Mouse (Mus musculus) heart, adult 11 months (tissue): ENCODE data around the gene Nupl1.

ENCODE experiments used
- DNase-seq: peaks from one replicate; pipeline ENCODE4 v3.0.0; 2022

Nupl1 gene

DNA sequence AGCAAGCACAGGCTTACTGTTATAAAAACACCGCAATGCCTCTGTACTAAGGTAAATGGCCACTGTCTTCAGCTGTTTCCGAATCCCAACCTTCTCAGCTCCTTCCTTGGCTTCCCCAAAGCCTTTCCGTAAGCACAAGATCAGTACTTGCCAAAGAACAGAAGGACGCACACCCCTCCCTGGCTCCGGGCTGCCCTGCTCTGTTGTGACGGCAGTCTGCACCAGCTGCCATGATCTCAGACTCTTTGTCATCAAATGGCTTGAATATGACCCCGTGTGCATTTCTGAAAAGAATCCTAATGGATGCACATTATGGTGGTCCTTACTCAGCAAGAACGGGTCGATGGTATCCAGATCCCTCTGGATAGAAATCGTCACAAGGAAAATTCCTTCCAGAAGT is 108.0 kb downstream of the Nupl1 start:
- DNase-seq: peak; percentile 29

DNA sequence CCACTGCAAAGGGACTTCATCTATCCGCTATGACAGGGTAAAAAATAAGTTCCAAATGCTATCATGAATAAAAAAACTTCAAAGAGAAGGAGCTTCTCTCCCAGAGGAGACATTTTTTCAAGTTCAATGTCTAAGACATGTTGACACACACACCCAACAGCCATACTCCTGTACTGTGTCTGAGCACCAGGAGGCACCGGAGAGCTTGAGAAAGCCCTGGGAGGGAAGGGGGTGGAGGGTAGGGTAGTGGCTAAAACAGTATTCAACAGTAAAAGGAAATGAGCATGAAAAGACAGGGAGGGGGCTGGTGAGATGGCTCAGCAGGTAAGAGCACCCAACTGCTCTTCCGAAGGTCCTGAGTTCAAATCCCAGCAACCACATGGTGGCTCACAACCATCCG is 112.9 kb downstream of the Nupl1 start:
- peak; percentile 28 for DNase-seq

DNA sequence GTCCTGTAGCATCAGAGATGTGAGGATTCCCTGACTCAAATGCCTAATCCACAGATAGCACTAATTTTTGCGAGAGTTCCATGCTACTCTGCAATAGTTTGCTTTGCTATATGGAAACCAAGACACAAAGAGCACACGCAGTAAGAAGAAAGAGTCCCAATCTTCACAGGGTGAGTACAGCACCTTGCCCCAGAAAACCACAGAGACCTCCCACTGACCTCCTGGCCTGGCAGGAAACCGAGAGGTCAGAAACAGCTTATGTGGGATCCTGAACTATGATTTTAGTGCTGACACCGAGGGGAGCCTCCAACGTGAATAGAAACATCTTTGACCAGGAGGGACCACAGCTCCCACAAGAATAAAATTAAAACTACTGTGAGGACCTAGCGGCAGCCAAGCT is 113.4 kb downstream of the Nupl1 start:
- peak; percentile 17 for DNase-seq

DNA sequence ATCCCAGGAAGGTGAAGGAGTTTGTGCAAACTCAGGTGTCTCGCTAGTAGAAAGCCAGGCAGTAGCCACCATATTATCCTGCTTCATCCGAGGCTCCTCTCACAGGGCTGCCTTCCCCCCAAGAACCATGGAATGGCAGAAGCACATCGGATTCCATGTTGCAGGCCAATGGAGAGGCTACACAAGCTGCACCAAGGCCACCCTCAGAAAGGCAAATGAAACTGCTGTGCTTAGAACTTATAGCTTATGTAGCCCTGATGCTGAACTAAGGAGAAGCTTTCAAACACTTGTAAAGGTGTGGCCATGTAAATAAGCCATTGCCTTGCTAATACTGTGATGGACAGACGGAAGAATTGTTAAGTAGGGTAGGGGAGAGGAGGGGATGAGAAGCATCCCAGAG is 115.4 kb downstream of the Nupl1 start:
- DNase-seq: peak; percentile 59

DNA sequence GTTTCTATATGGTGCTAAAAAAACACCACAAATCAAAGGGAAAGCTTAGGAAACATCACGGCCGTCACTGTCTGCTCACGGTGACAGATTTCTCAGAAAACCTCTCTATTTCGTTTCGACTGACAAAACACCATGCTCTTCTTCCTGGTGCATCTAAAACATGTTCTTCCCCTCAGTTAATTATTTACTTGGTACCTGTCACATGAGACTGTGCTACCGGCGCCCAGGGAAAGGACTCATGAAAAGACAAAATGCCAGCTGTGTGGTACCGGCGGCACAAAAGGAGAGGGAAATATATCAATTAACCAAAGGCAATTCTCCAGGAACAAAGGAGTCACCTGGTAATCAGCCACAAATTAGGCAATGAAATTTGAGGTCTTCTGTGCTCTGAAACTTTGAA is 116.5 kb downstream of the Nupl1 start:
- peak; percentile 73 for DNase-seq
